Mouse (Mus musculus): ENCODE measurements around the gene Hdac5. TPM values are rescaled to one million over a fixed set of nuclear protein-coding genes. Genes with fewer than 3 reads are reported as not detected.

The Hdac5 gene
- polyA plus RNA-seq, 1 experiment from 2014 or later: 17.7 TPM

GRCm38 (mm10) chr11:102224686-102225085 is 5.3 kb downstream of the Hdac5 start:
- H3K4me3 ChIP-seq (ENCODE audit: low read depth, low read length): no peak overlapping the region
- H3K4me2 ChIP-seq (ENCODE audit: low read depth, low read length): peak overlapping the region; percentile 26
- H3K9ac ChIP-seq (replicated peaks): peak overlapping the region; percentile 26; the same call in 1 of the 2 replicates
- peak; percentile 56 for DNase-seq
- H3K4me1 ChIP-seq (ENCODE audit: insufficient read depth): peaks cover 47% of the 10 kb centered on the region
- no peaks in the 10 kb centered on the region for H3K9me3 ChIP-seq (ENCODE audit: low read length)
- H3K27me3 ChIP-seq (ENCODE audit: insufficient read depth, low read length): peaks cover 3% of the 10 kb centered on the region; the same call in 1 of the 2 replicates
- no peaks in the 10 kb centered on the region for H3K36me3 ChIP-seq (replicated peaks; ENCODE audit: insufficient read depth, low read length)
- TF ChIP-seq EP300 (IDR thresholded peaks at IDR 0.05; ENCODE audit: low read depth): no peak
- no peak for TF ChIP-seq CTCF (IDR thresholded peaks at IDR 0.05; ENCODE audit: low read depth)
- 26% methylated on average over 22 of the region's 22 CpGs for WGBS (ENCODE audit: insufficient replicate concordance)
- ATAC-seq: no peak
- no peak overlapping the region for H3K27ac ChIP-seq (ENCODE audit: low read depth)

- no peak overlapping the region for H3K4me2 ChIP-seq (ENCODE audit: low read depth, low read length)
- 34% methylated on average over 6 of the region's 6 CpGs for WGBS (ENCODE audit: insufficient replicate concordance)
- no peak overlapping the region for H3K9ac ChIP-seq (replicated peaks)
- H3K4me3 ChIP-seq (ENCODE audit: low read depth, low read length): no peak overlapping the region
- H3K4me1 ChIP-seq (ENCODE audit: insufficient read depth): peaks cover 49% of the 10 kb centered on the region
- TF ChIP-seq CTCF (IDR thresholded peaks at IDR 0.05; ENCODE audit: low read depth): peak; percentile 75
- TF ChIP-seq EP300 (IDR thresholded peaks at IDR 0.05; ENCODE audit: low read depth): no peak
- ATAC-seq: no peak
- peak; percentile 80 for DNase-seq
- H3K27ac ChIP-seq (ENCODE audit: low read depth): no peak overlapping the region
- H3K9me3 ChIP-seq (ENCODE audit: low read length): no peaks in the 10 kb centered on the region
- H3K36me3 ChIP-seq (replicated peaks; ENCODE audit: insufficient read depth, low read length): no peaks in the 10 kb centered on the region
- no peaks in the 10 kb centered on the region; the same call in 1 of the 2 replicates for H3K27me3 ChIP-seq (ENCODE audit: insufficient read depth, low read length)
Observed at GRCm38 (mm10) chr11:102223166-102223565, 6.8 kb downstream of the Hdac5 start.

- DNase-seq (no peak), ATAC-seq (no peak)
- TF ChIP-seq EP300 (IDR thresholded peaks at IDR 0.05; ENCODE audit: low read depth): no peak
- TF ChIP-seq CTCF (IDR thresholded peaks at IDR 0.05; ENCODE audit: low read depth): no peak
- peaks cover 54% of the 10 kb centered on the region for H3K4me1 ChIP-seq (ENCODE audit: insufficient read depth)
- no peaks in the 10 kb centered on the region for H3K9me3 ChIP-seq (ENCODE audit: low read length)
- H3K27ac ChIP-seq (ENCODE audit: low read depth): no peak overlapping the region
- no peaks in the 10 kb centered on the region for H3K27me3 ChIP-seq (ENCODE audit: insufficient read depth, low read length)
- H3K36me3 ChIP-seq (replicated peaks; ENCODE audit: insufficient read depth, low read length): no peaks in the 10 kb centered on the region
- H3K9ac ChIP-seq (replicated peaks): 0 out of 2 replicates have a peak overlapping the region, but pooled peaks have one; percentile 5
- H3K4me3 ChIP-seq (ENCODE audit: low read depth, low read length): no peak overlapping the region
- no peak overlapping the region for H3K4me2 ChIP-seq (ENCODE audit: low read depth, low read length)
- 53% methylated on average over 7 of the region's 8 CpGs for WGBS (ENCODE audit: insufficient replicate concordance)
Observed at GRCm38 (mm10) chr11:102221954-102222351, 8.0 kb downstream of the Hdac5 start.

- no peaks in the 10 kb centered on the region for H3K27me3 ChIP-seq (ENCODE audit: insufficient read depth, low read length)
- H3K36me3 ChIP-seq (replicated peaks; ENCODE audit: insufficient read depth, low read length): no peaks in the 10 kb centered on the region
- no peak for DNase-seq
- H3K27ac ChIP-seq (ENCODE audit: low read depth): no peak overlapping the region
- no peak for ATAC-seq
- TF ChIP-seq EP300 (IDR thresholded peaks at IDR 0.05; ENCODE audit: low read depth) (no peak), CTCF (IDR thresholded peaks at IDR 0.05; ENCODE audit: low read depth) (no peak)
- 72% methylated on average over 8 of the region's 8 CpGs for WGBS (ENCODE audit: insufficient replicate concordance)
- peaks cover 54% of the 10 kb centered on the region for H3K4me1 ChIP-seq (ENCODE audit: insufficient read depth)
- no peak overlapping the region for H3K4me2 ChIP-seq (ENCODE audit: low read depth, low read length)
- H3K4me3 ChIP-seq (ENCODE audit: low read depth, low read length): no peak overlapping the region
- no peaks in the 10 kb centered on the region for H3K9me3 ChIP-seq (ENCODE audit: low read length)
- 0 out of 2 replicates have a peak overlapping the region, but pooled peaks have one; percentile 5 for H3K9ac ChIP-seq (replicated peaks)
Observed at GRCm38 (mm10) chr11:102221243-102221953, 8.6 kb downstream of the Hdac5 start.

GRCm38 (mm10) chr11:102220451-102220850 is 9.5 kb downstream of the Hdac5 start:
- Histone ChIP-seq H3K9ac (replicated peaks) (no peak overlapping the region), H3K4me2 (ENCODE audit: low read depth, low read length) (no peak overlapping the region), H3K36me3 (replicated peaks; ENCODE audit: insufficient read depth, low read length) (no peaks in the 10 kb centered on the region), H3K4me1 (ENCODE audit: insufficient read depth) (peaks cover 64% of the 10 kb centered on the region), H3K27me3 (ENCODE audit: insufficient read depth, low read length) (no peaks in the 10 kb centered on the region), H3K4me3 (ENCODE audit: low read depth, low read length) (no peak overlapping the region), H3K27ac (ENCODE audit: low read depth) (0 out of 2 replicates have a peak overlapping the region, but pooled peaks have one; percentile 87), H3K9me3 (ENCODE audit: low read length) (no peaks in the 10 kb centered on the region)
- no peak for ATAC-seq
- DNase-seq: peak; percentile 41
- 42% methylated on average over 6 of the region's 6 CpGs for WGBS (ENCODE audit: insufficient replicate concordance)
- no peak for TF ChIP-seq EP300 (IDR thresholded peaks at IDR 0.05; ENCODE audit: low read depth)
- no peak for TF ChIP-seq CTCF (IDR thresholded peaks at IDR 0.05; ENCODE audit: low read depth)

- peak overlapping the region; percentile 80; the same call in 1 of the 2 replicates for H3K4me2 ChIP-seq (ENCODE audit: low read depth, low read length)
- H3K4me3 ChIP-seq (ENCODE audit: low read depth, low read length): no peak overlapping the region
- no peaks in the 10 kb centered on the region for H3K36me3 ChIP-seq (replicated peaks; ENCODE audit: insufficient read depth, low read length)
- no peaks in the 10 kb centered on the region for H3K27me3 ChIP-seq (ENCODE audit: insufficient read depth, low read length)
- no peak overlapping the region for H3K9ac ChIP-seq (replicated peaks)
- WGBS (ENCODE audit: insufficient replicate concordance): 46% methylated on average over 4 of the region's 4 CpGs
- no peaks in the 10 kb centered on the region for H3K9me3 ChIP-seq (ENCODE audit: low read length)
- DNase-seq: peak; percentile 46
- no peak for ATAC-seq
- H3K4me1 ChIP-seq (ENCODE audit: insufficient read depth): peaks cover 66% of the 10 kb centered on the region
- no peak for TF ChIP-seq EP300 (IDR thresholded peaks at IDR 0.05; ENCODE audit: low read depth)
- H3K27ac ChIP-seq (ENCODE audit: low read depth): 0 out of 2 replicates have a peak overlapping the region, but pooled peaks have one; percentile 87
Observed at GRCm38 (mm10) chr11:102219994-102220346, 10.0 kb downstream of the Hdac5 start.
